Mouse (Mus musculus): ENCODE results near the gene Ppp2r5a. TPM values are rescaled to one million over a fixed set of nuclear protein-coding genes. Genes with fewer than 3 reads are reported as not detected.

Ppp2r5a gene
- polyA plus RNA-seq, 1 experiment from 2014 or later = 62.4 TPM

- Histone ChIP-seq H3K27ac (replicated peaks in 1 of 2; ENCODE audit: control insufficient read depth in 1 of 2, insufficient read depth in 1 of 2, low read depth in 2 of 2, low read length in 2 of 2) (no peak overlapping the region), H3K36me3 (ENCODE audit: control insufficient read depth, insufficient read depth, low read length) (peaks cover 85% of the 10 kb centered on the region), H3K27me3 (ENCODE audit: control insufficient read depth, insufficient read depth, low read length) (no peaks in the 10 kb centered on the region), H3K9me3 (ENCODE audit: control insufficient read depth, low read length) (no peaks in the 10 kb centered on the region), H3K4me1 (ENCODE audit: control insufficient read depth in 2 of 2, insufficient read depth in 2 of 2, low read length in 2 of 2) (no peaks in the 10 kb centered on the region), H3K9ac (ENCODE audit: low read length) (no peak overlapping the region), H3K4me3 (ENCODE audit: control insufficient read depth in 1 of 2, insufficient read depth in 1 of 2, low read depth in 1 of 2, low read length in 2 of 2) (no peak overlapping the region), H3K4me2 (ENCODE audit: low read length) (no peak overlapping the region)
- WGBS = 43% methylated on average over 1 of the region's 1 CpGs
- no peak for ATAC-seq (ENCODE audit: insufficient number of reproducible peaks, insufficient read depth, low FRiP score, low read depth)
Measured at GRCm38 (mm10) chr1:191356936-191357335, 46.1 kb downstream of the Ppp2r5a start.

GRCm38 (mm10) chr1:191353836-191354235 is 49.2 kb downstream of the Ppp2r5a start:
- Histone ChIP-seq H3K27me3 (ENCODE audit: control insufficient read depth, insufficient read depth, low read length) (no peaks in the 10 kb centered on the region), H3K4me3 (ENCODE audit: control insufficient read depth in 1 of 2, insufficient read depth in 1 of 2, low read depth in 1 of 2, low read length in 2 of 2) (no peak overlapping the region), H3K9me3 (ENCODE audit: control insufficient read depth, low read length) (no peaks in the 10 kb centered on the region), H3K27ac (replicated peaks in 1 of 2; ENCODE audit: control insufficient read depth in 1 of 2, insufficient read depth in 1 of 2, low read depth in 2 of 2, low read length in 2 of 2) (no peak overlapping the region), H3K9ac (ENCODE audit: low read length) (no peak overlapping the region), H3K4me2 (ENCODE audit: low read length) (no peak overlapping the region), H3K36me3 (ENCODE audit: control insufficient read depth, insufficient read depth, low read length) (peaks cover 93% of the 10 kb centered on the region), H3K4me1 (ENCODE audit: control insufficient read depth in 2 of 2, insufficient read depth in 2 of 2, low read length in 2 of 2) (peaks cover 9 to 16% of the 10 kb centered on the region in 2 experiments)
- no peak for ATAC-seq (ENCODE audit: insufficient number of reproducible peaks, insufficient read depth, low FRiP score, low read depth)
- 90% methylated on average over 4 of the region's 4 CpGs for WGBS

DNA sequence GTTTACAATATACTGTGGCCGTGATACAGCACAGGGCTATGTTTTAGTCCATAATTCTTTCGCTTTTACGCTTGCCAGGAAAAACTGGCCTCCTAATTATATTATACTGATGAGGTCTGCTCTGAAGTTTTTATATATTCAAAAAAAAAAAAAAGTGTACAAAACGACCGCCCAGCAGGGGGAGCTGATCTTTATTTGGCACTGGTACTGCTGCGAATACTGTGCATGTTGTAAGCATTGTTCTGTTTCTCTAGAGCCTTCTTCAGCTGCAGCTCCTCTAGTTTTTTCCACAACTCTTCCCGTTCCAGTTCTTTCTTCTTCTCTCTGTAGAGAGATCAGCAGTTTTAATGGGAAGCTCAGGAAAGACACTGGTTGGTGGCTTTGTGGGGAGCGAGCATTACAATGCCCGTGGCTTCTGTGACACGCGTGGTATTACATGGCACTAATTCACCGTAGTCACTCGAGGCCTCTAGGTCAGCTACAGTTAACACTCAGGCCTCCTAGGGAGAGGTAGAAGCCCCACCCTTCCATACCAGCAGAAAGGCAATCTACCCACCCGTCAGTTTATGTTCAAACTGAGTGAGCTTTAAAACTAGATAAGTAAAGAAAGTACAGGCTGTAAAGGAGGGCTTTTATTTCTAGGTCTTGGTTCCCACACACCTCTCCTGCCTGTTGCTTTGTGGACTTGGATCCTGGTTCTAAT is 50.1 kb downstream of the Ppp2r5a start:
- H3K27ac ChIP-seq (replicated peaks in 1 of 2; ENCODE audit: control insufficient read depth in 1 of 2, insufficient read depth in 1 of 2, low read depth in 2 of 2, low read length in 2 of 2) = no peak overlapping the region
- H3K9me3 ChIP-seq (ENCODE audit: control insufficient read depth, low read length) = no peaks in the 10 kb centered on the region
- ATAC-seq (ENCODE audit: insufficient number of reproducible peaks, insufficient read depth, low FRiP score, low read depth) = no peak
- H3K27me3 ChIP-seq (ENCODE audit: control insufficient read depth, insufficient read depth, low read length) = no peaks in the 10 kb centered on the region
- WGBS = 63% methylated on average over 14 of the region's 14 CpGs
- no peak overlapping the region for H3K9ac ChIP-seq (ENCODE audit: low read length)
- no peak overlapping the region for H3K4me2 ChIP-seq (ENCODE audit: low read length)
- peaks cover 88% of the 10 kb centered on the region for H3K36me3 ChIP-seq (ENCODE audit: control insufficient read depth, insufficient read depth, low read length)
- H3K4me3 ChIP-seq (ENCODE audit: control insufficient read depth in 1 of 2, insufficient read depth in 1 of 2, low read depth in 1 of 2, low read length in 2 of 2) = no peak overlapping the region
- peaks cover 14 to 25% of the 10 kb centered on the region in 2 experiments for H3K4me1 ChIP-seq (ENCODE audit: control insufficient read depth in 2 of 2, insufficient read depth in 2 of 2, low read length in 2 of 2)

DNA sequence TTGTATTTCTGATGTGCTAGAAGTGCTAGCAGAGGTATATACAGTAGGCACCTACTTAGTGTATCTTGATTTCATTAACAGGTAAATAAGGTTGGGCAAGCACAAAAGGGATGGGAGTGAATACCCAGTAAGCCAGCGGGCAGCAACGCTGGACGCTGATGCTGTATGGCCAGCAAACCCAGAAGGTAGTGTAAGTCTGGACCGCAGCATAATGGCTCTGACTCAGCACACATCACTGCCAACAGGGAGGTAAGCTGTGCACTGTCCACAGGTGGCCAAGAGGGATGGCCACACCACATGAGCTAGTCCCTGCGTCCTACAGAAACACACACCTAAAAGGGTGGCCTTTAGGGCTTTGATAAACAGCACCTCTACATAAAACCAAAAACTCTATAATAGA is 52.7 kb downstream of the Ppp2r5a start:
- peaks cover 14 to 26% of the 10 kb centered on the region in 2 experiments for H3K4me1 ChIP-seq (ENCODE audit: control insufficient read depth in 2 of 2, insufficient read depth in 2 of 2, low read length in 2 of 2)
- 95% methylated on average over 5 of the region's 5 CpGs for WGBS

GRCm38 (mm10) chr1:191349486-191350037 is 53.5 kb downstream of the Ppp2r5a start:
- no peaks in the 10 kb centered on the region for H3K9me3 ChIP-seq (ENCODE audit: control insufficient read depth, low read length)
- peak overlapping the region; percentile 70 to 75 for H3K27ac ChIP-seq (replicated peaks in 1 of 2; ENCODE audit: control insufficient read depth in 1 of 2, insufficient read depth in 1 of 2, low read depth in 2 of 2, low read length in 2 of 2)
- peak overlapping the region; percentile 11 for H3K4me2 ChIP-seq (ENCODE audit: low read length)
- H3K27me3 ChIP-seq (ENCODE audit: control insufficient read depth, insufficient read depth, low read length) = no peaks in the 10 kb centered on the region
- ATAC-seq (ENCODE audit: insufficient number of reproducible peaks, insufficient read depth, low FRiP score, low read depth) = no peak
- peaks cover 83% of the 10 kb centered on the region for H3K36me3 ChIP-seq (ENCODE audit: control insufficient read depth, insufficient read depth, low read length)
- WGBS = 52% methylated on average over 23 of the region's 23 CpGs
- 0 out of 2 replicates have a peak overlapping the region, but pooled peaks have one; percentile 18 for H3K9ac ChIP-seq (ENCODE audit: low read length)
- H3K4me3 ChIP-seq (ENCODE audit: control insufficient read depth in 1 of 2, insufficient read depth in 1 of 2, low read depth in 1 of 2, low read length in 2 of 2) = no peak overlapping the region
- peaks cover 14 to 26% of the 10 kb centered on the region in 2 experiments for H3K4me1 ChIP-seq (ENCODE audit: control insufficient read depth in 2 of 2, insufficient read depth in 2 of 2, low read length in 2 of 2)

More for the DNA sequence above, 52.7 kb downstream of the Ppp2r5a start:
- Histone ChIP-seq H3K9me3 (ENCODE audit: control insufficient read depth, low read length) (no peaks in the 10 kb centered on the region), H3K27ac (replicated peaks in 1 of 2; ENCODE audit: control insufficient read depth in 1 of 2, insufficient read depth in 1 of 2, low read depth in 2 of 2, low read length in 2 of 2) (no peak overlapping the region), H3K27me3 (ENCODE audit: control insufficient read depth, insufficient read depth, low read length) (no peaks in the 10 kb centered on the region), H3K36me3 (ENCODE audit: control insufficient read depth, insufficient read depth, low read length) (peaks cover 86% of the 10 kb centered on the region), H3K4me3 (ENCODE audit: control insufficient read depth in 1 of 2, insufficient read depth in 1 of 2, low read depth in 1 of 2, low read length in 2 of 2) (no peak overlapping the region), H3K9ac (ENCODE audit: low read length) (no peak overlapping the region), H3K4me2 (ENCODE audit: low read length) (no peak overlapping the region)
- ATAC-seq (ENCODE audit: insufficient number of reproducible peaks, insufficient read depth, low FRiP score, low read depth) = no peak

DNA sequence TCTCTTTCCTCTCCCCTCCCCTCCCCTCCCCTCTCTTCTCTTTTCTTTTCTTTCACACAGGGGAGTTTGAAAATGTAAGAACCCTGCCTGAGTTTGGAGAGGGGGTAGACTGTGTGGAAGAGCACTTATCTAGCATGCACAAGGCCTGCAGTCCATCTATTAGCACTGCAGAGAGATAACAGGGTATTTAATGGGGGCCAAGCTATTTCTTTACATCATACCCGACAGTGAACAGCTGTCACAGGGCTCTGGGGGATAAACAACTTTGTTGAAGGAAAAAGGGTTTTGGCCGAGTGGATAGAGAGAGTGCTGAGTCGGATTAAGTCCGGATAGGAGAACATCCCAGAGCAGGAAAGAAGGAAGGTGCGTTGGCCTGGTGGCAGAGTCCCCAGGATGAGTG is 54.1 kb downstream of the Ppp2r5a start:
- Histone ChIP-seq H3K4me3 (ENCODE audit: control insufficient read depth in 1 of 2, insufficient read depth in 1 of 2, low read depth in 1 of 2, low read length in 2 of 2) (no peak overlapping the region), H3K27me3 (ENCODE audit: control insufficient read depth, insufficient read depth, low read length) (no peaks in the 10 kb centered on the region), H3K4me1 (ENCODE audit: control insufficient read depth in 2 of 2, insufficient read depth in 2 of 2, low read length in 2 of 2) (peaks cover 14 to 26% of the 10 kb centered on the region in 2 experiments), H3K4me2 (ENCODE audit: low read length) (peak overlapping the region; percentile 11), H3K9me3 (ENCODE audit: control insufficient read depth, low read length) (no peaks in the 10 kb centered on the region), H3K27ac (replicated peaks in 1 of 2; ENCODE audit: control insufficient read depth in 1 of 2, insufficient read depth in 1 of 2, low read depth in 2 of 2, low read length in 2 of 2) (peak overlapping the region; percentile 70 to 75), H3K36me3 (ENCODE audit: control insufficient read depth, insufficient read depth, low read length) (peaks cover 79% of the 10 kb centered on the region), H3K9ac (ENCODE audit: low read length) (0 out of 2 replicates have a peak overlapping the region, but pooled peaks have one; percentile 18)
- ATAC-seq (ENCODE audit: insufficient number of reproducible peaks, insufficient read depth, low FRiP score, low read depth) = peak; percentile 63; the same call in 1 of the 2 replicates
- WGBS = 5% methylated on average over 5 of the region's 5 CpGs

DNA sequence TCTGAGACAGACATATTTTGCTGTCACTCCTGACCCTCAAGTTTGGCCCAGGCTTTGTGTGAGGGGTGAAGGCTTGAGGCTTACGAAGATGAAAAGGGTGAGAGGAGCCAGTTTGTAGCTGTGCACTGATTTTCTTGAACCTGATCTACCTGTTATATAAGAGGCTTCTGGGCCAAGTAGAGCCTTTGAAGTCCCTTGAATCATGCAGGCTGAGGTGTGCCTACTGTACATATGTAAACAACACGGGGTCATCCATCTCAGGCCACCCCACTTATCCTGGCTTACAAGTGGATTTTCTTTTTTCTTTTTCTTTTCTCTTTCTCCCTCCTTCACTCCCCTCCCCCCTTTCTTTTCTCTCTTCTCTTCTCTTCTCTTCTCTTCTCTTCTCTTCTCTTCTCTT is 54.5 kb downstream of the Ppp2r5a start:
- peak overlapping the region; percentile 11; the same call in 1 of the 2 replicates for H3K4me2 ChIP-seq (ENCODE audit: low read length)
- H3K4me3 ChIP-seq (ENCODE audit: control insufficient read depth in 1 of 2, insufficient read depth in 1 of 2, low read depth in 1 of 2, low read length in 2 of 2) = no peak overlapping the region
- no peaks in the 10 kb centered on the region for H3K9me3 ChIP-seq (ENCODE audit: control insufficient read depth, low read length)
- peaks cover 79% of the 10 kb centered on the region for H3K36me3 ChIP-seq (ENCODE audit: control insufficient read depth, insufficient read depth, low read length)
- no peak overlapping the region for H3K9ac ChIP-seq (ENCODE audit: low read length)
- H3K27ac ChIP-seq (replicated peaks in 1 of 2; ENCODE audit: control insufficient read depth in 1 of 2, insufficient read depth in 1 of 2, low read depth in 2 of 2, low read length in 2 of 2) = peak overlapping the region; percentile 3 to 75; a peak in 2 of 4 replicates
- 48% methylated on average over 2 of the region's 2 CpGs for WGBS
- H3K4me1 ChIP-seq (ENCODE audit: control insufficient read depth in 2 of 2, insufficient read depth in 2 of 2, low read length in 2 of 2) = peaks cover 14 to 26% of the 10 kb centered on the region in 2 experiments
- ATAC-seq (ENCODE audit: insufficient number of reproducible peaks, insufficient read depth, low FRiP score, low read depth) = no peak
- H3K27me3 ChIP-seq (ENCODE audit: control insufficient read depth, insufficient read depth, low read length) = no peaks in the 10 kb centered on the region

Data from heart, embryonic 14.5 days (tissue).